Mouse (Mus musculus) thymus, postnatal 10 days (tissue): Measurements from ENCODE around the gene Rufy4.
"Not testable (repeated sequence)": the region's sequence is repeated elsewhere in the genome, so short reads cannot be mapped to it uniquely, and the experiment has no call there.

Source experiments
- DNase-seq, 2 experiments: peaks; one replicate each; pipeline ENCODE4 v3.0.0; 2021; ENCODE audit warnings: low spot score in 2 of 2

Rufy4 gene

DNA sequence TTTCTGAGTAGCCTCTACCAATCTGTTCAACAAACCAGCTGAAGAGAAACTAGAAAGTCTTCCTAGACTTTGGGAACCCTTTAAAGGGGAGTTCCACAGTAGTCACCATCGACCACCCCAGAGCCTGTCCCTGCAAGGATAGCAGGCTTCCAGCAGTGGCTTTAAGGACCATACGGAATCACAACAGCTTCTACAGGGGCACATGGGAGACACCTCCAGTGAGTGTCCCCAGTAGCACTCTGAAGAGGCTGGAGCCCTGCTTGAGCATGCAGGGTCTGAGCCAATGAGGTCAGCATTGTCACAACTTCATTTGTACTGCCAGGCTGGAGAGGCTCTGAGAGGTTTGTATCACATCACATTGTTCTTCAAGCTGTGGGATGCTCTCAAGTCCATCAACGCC lies 24.8 kb downstream of the Rufy4 start:
- DNase-seq = no peak

DNA sequence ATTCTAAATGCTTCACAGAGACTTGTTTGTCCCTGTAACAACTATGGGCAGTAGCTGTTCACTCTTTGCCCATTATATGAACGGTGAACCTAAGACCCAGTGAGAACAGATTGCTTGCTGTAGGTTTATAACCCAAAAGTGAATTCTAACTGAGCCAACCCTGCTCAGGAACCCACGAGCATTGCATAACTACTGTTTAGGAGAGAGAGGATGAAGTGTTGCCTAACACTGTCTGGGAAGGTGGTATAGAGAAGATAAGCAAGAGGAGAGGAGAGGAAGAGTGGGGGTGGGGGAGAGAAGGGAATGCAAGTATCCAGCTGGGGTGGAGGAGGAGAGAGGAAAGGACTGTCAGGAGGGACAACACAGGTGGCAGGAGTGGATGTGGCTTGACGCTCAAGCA lies 25.8 kb downstream of the Rufy4 start:
- no peak for DNase-seq

- DNase-seq = peak in 1 of 2 experiments; percentile 31
Measured at GRCm38 (mm10) chr1:74153461-74154184, 28.3 kb downstream of the Rufy4 start, which contains the start of gene Cxcr2. Cxcr2 (plus strand) TSS chr1:74153989.

DNA sequence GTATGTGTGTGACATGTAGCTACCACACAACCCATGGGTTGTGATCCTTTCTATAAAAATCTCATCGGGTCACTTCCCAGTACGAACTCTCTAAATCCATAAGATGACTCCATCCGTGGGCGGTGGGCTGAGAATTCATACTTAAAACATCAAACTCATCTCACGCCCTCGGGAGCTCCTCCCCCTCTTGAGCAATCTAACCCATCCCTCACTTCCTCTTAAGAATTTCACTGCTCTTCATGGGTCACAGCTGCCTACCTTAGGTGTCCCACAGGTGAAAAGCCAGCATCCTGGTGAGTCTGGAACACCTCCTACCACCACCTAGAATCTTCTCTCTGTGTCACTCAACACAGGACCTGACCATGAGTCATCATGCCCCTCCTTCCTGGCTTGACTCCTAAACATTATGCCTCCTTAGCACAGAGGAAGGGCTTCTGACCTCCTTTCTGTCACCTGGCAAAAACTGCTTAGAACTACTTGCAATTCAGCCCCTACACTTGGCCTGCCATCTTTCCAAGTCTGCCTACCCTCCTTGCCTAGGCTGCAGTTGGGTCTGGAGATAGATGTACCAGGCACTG lies 30.2 kb downstream of the Rufy4 start:
- DNase-seq = no peak

DNA sequence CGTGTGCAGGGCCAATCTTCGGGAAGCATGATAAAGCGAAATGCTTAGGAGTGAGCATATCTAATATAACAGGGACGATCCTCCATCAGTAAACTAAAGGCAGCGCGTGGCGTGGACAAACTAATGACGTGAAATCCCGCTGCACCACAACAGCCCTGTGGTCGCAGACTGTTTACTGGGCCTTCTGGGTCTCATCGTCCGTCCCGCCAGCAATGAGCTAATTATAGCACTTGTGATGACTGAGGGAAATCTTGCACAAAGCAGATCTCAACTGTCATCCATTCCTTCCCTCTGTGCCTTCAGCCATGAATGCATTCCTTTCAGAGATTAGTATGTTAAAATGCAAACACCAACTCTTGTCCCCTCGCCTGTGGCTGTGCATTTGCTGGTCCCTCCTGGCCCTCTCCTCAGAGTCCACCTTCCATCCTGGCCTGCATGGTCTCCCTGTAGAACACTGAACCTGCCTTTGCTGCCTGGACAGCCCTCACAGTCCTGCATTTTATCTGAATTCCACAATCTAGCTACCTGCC lies 31.1 kb downstream of the Rufy4 start:
- DNase-seq = no peak

DNA sequence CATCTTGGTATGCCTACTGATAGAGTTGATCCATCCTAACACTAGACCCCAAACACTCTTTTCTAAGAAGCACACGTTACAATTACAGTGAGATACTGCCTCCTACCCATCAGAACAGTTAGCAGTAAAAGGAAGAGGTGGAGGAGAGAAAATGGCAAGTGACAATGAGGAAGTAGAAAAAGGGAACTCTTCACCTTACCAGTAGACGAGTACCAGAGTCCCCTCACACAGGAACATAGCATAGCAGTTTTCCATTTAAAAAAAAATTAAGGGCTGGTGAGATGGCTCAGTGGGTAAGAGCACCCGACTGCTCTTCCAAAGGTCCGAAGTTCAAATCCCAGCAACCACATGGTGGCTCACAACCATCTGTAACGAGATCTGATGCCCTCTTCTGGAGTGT lies 34.3 kb downstream of the Rufy4 start:
- not testable (repeated sequence) for DNase-seq

- DNase-seq = no peak
Measured at GRCm38 (mm10) chr1:74160036-74160435, 34.7 kb downstream of the Rufy4 start.

DNA sequence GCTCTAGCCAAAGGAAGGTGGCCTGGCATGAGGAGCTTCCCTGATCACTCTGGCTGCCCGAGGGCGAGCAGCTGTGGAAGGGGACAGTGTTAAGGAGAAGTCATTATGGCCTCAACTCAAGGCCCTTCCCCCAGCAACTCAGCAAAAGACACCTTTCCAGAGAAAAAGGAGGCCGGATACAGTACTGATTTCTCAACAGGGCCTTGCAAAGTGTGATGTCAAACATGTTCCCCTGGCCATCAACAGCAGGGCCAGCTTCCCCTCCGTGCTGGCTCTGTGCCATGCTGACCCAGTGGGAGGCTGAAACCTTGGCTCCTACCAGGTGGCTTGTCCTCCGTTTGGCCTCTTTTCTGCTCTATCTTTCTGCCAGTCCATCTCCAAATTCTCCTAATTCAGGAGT lies 41.8 kb downstream of the Rufy4 start:
- no peak for DNase-seq

DNA sequence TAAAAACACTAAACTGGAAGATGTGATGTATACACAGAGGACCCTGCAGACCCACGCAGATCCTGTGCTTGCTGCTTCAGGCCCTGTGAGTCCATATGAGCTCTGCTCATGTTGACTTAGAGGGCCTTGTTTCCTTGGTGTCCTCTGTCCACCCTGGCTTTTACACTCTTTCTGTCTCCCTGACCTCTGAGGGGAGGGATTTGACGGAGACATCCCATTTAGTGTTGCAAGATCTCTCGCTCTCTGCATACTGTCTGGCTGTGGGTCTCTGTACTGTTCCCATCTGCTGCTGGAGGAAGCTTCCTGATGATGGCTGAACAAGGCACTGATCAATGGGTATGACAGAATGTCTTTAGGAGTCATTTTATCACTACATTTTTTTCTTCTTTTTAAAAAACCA lies 44.4 kb downstream of the Rufy4 start:
- no peak for DNase-seq

DNA sequence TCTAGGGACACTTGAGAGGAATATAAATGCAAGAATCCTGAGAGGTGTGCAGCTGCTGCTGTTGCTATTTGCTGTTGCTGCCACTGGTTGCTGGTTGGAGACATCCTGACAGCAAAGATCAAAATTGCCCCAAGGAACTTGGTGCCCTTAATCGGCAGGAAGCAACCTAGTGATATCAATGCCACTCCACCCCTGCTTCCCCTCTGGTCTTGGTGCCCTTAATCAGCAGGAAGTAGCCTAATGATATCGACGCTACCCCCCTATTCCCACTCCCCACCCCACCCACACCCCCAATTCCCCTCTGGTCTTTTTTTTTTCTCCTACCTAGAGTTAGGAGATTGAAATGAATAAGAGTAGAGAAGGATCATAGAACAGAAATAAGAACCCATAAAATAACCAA lies 47.4 kb downstream of the Rufy4 start:
- DNase-seq = no peak

DNA sequence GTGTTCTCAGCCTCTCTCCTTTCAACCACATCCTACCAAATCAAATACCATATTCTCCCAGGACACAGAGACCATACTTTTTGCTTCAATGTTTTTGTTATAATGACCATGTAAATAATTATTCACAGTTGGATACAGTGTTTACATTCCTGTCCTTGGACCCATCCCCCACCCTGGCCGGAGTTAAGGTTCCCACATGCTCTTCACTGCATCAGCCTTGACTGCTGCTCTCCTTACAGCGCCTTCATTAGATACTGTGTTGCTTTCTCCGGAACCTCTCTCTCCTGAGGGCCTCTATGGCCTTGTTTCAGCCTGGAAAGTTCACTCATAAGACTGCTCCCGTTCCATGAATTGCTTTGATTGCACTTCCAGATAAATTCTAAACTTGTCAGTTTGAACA lies 50.4 kb downstream of the Rufy4 start:
- no peak for DNase-seq

- DNase-seq = no peak
Measured at GRCm38 (mm10) chr1:74178618-74179017, 53.3 kb downstream of the Rufy4 start.

DNA sequence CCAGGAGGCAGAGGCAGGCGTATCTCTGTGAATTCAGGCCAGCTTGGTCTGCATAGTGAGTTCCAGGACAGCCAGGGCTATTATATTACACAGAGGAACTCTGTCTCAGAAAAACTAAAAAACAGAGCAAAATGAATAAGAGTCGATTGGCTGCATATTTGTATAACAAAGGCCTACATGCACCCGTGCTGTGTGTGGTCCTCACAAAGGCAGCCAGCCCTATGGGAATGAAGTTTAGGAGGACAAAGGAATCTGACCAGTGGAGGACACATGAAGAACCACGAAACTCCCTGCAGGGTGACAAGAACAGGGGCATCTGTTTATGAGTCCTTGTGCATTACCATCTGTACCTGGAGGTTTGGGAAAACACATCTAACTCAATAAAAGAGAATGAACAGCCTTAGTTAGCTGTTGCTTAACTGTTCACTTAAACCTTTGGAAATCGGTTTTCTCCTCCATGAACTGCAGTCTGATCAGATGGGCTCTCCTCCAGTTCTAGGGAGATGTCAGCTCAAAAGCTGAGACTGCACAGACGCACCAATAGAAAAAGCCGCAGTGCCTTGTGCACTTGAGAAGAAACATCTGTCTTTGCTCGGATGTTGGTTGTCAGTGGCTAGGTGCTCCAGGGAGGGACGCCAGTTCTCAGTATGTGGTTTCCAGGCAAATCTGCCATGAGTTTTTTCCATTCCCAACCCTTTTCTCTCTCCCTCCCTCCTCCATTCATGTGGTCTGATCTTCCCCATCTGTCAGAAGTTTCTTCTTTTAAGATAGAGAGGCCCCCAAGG lies 54.5 kb downstream of the Rufy4 start:
- DNase-seq = no peak

GRCm38 (mm10) chr1:74181462-74181861 lies 56.1 kb downstream of the Rufy4 start:
- no peak for DNase-seq

GRCm38 (mm10) chr1:74183006-74183405 lies 57.7 kb downstream of the Rufy4 start:
- DNase-seq = no peak

DNA sequence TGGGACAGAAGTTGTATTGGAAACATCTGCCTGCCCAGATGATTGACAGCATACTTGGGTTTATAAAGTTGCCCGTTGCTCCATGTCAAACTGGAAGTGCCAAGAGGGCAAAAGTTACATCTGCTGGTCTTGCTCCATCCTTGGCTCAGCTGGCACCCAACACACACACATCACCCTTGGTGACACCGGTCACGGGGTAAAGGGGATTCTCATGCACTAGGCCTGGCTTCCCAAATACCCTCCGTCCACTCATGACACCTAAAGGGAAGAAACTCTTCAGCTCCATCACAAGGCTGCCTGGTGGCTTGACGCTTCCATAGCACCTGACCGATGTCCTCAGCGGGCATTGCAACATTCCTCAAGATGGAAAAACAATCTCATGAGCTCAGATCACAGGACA lies 65.1 kb downstream of the Rufy4 start:
- DNase-seq = no peak

DNA sequence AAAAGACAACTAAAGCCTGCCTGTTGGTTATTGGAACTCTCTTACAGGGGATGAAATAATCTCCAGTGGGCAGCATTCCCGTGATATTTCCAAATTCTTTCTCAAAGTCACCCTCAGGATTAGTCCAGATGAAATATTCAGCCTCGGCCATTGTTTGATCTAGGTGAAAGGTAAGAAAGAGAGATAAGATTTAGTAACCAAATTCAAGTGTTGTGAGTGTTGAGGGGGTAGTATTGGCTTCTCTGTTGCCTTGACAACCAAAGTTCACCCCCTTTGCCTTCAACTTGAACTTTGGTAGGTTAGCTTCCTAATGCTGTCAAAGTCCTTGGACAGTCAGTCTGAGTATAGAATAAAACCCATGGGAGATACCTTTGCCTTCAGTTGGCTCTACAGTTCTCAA lies 67.4 kb downstream of the Rufy4 start:
- DNase-seq = no peak

DNA sequence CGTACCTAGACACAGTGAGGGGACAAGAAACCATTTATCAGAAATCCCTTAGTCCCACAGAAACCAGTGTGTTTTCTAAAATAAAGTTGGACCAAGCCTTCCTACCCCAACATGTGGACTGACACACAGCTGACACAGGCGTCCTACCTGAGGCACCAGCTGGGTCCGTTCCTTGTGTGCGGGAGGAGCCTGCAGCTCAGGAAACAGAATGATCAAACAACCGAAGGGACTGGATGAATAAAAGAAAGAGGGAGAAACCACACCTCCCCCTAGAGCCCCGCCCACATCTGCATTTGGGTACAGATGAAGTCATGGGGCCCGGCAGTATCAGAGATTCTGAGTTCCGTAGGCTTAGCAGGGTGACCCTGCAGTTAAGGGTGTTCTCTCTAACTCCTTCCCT lies 69.1 kb downstream of the Rufy4 start, which contains the start of gene Cxcr1:
TSS of gene Cxcr1 (minus strand) at position 187 of the 400 bp plus-strand sequence.
- no peak for DNase-seq

DNA sequence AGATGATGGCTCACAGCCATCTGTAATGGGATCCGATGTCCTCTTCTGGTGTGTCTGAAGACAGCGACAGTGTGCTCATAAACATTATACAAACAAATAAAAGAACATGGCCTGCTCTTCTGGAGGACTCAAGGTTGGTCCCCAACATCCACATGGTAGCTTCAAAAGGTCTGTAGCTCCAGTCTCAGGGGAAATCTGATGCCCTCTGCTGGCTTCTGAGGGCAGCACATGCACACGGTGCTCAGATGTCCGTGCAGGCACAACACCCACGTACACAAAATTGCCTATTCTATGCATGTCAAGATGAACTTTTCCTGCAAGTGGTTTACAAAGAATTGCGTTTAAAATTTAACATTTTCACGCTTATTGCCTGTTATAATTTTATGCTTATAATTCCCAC lies 70.6 kb downstream of the Rufy4 start:
- peak in 1 of 2 experiments; percentile 19 for DNase-seq

DNA sequence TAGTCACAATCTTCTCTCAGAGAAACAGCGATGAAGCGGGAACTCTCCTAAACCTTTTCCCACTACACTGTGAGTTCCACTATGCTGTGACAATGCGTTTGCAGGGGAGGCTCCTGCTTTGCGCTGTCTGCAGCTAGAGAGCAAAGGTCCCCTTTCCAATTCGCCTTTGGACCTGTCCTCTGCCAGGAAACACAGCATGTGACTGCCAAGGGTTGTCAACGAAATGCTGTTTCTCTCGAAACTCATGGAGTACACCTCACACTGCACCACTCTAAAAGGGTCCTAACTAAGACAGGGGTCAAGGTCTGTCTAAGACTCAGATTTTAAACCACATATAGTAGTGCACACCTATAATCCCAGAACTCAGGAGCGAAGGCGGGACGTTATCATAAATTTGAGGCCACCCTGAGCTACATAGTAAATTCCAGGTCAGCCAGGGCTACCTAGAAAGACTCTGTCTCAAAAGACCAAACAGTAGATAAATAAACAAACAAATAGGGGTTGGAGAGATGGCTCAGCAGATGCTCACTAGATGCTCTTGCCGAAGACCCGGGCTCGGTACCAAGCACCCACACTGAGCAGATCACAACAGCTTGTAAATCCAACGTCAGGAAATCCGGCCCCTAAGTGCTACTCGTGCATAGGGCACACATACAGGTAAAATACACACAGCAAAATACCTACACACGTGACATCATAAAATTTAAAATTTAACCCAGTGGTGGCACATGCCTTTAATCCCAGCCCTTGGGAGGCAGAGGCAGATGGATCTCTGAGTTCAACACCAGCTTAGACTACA lies 71.5 kb downstream of the Rufy4 start:
- DNase-seq = no peak
